Mouse (Mus musculus) sigmoid colon, adult 10 weeks (tissue): Measurements from ENCODE around the gene Omg. TPM values are rescaled to one million over a fixed set of nuclear protein-coding genes. Genes with fewer than 3 reads are reported as not detected.

Experiments used
- polyA plus RNA-seq: library from polyadenylated mRNA; stranded (reverse); fragments of 350-450 nt; fragmentation: Illumina TruSeq; extraction: RNeasy Lipid Tissue Mini Kit (QIAGEN cat#74804); gene quantifications from one replicate; pipeline ENCODE4 v1.2.3, GENCODE M21; 2014; ENCODE audit warnings: low read depth, low replicate concordance

The Omg gene
- 2.2 TPM for polyA plus RNA-seq

GRCm38 (mm10) chr11:79503845-79504244 lies at the start of gene Omg:
Omg (minus strand) TSS chr11:79504084.

GRCm38 (mm10) chr11:79530333-79530761 lies 26.5 kb upstream of the Omg start, which contains the start of the genes Evi2 and Evi2a:
Evi2 (minus strand) TSS chr11:79530589.
Evi2a (minus strand) TSS chr11:79530609.

GRCm38 (mm10) chr11:79523560-79524309 lies 19.9 kb upstream of the Omg start, which contains the start of gene Evi2b:
Evi2b (minus strand) TSS chr11:79523762.

Other genes starting within 250 kb of the Omg start
- 522 TPM for gene Wsb1, start 249.4 kb downstream of the Omg start, polyA plus RNA-seq
- not detected for gene Gm9964, start 207.2 kb downstream of the Omg start, polyA plus RNA-seq
- gene Nf1, start 164.4 kb downstream of the Omg start, polyA plus RNA-seq: 33.9 TPM
- gene Evi2b, start 19.7 kb upstream of the Omg start, polyA plus RNA-seq: 26.3 TPM
- gene Evi2, start 26.5 kb upstream of the Omg start, polyA plus RNA-seq: 1.5 TPM
- gene Evi2a, start 26.5 kb upstream of the Omg start, polyA plus RNA-seq: 14.7 TPM
- 6.5 TPM for gene Rab11fip4, start 87.1 kb upstream of the Omg start, polyA plus RNA-seq